Mouse (Mus musculus): ENCODE data around the gene Rftn2.

The Rftn2 gene

GRCm38 (mm10) chr1:55171361-55172325 lies 54.9 kb downstream of the Rftn2 start:
- DNase-seq (ENCODE audit: low spot score in 2 of 2), result no peak

- no peak for DNase-seq (ENCODE audit: low spot score in 2 of 2)
Measured at GRCm38 (mm10) chr1:55168591-55168990, 58.0 kb downstream of the Rftn2 start.

DNA sequence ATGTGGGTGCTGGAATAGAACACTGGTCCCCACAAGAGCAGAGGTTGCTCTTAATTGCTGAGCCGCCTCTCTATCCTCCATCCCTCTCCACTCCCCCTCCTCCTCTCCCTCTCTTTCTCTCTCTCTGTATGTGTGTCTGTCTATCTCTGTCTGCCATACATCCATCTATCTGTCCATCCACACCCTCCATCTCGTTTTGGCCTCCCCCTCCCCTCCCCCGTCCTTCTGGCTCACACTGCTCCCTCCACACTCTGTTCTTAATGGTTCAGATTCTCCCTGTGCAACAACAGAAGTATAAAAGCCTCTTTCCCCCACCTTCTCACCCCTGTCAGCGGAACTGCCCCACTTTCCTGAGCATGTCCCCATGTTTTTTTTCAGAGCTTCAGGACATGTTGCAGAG lies 59.0 kb downstream of the Rftn2 start:
- DNase-seq (ENCODE audit: low spot score in 2 of 2), result no peak

GRCm38 (mm10) chr1:55164005-55164404 lies 62.6 kb downstream of the Rftn2 start:
- no peak for DNase-seq (ENCODE audit: low spot score in 2 of 2)

DNA sequence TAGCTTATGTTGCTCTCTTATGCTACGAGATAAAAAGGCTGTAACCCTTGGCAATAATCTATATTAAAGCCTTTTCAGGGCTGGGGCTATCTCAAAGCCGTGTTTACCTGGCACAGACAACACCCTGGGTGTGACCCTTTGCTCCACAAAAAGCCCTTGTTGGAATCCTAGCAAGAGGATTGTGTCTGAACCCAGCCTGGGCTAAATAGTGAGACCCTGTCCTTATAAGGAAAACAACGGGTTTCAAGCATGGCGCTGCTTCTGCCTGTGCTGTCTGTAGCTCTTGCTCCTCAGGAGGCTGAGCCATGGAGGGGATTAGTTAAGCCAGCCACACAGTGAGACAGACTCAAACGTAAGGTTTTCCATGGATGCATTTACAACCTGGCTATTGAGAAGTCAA lies 63.8 kb downstream of the Rftn2 start:
- no peak for DNase-seq (ENCODE audit: low spot score in 2 of 2)

DNA sequence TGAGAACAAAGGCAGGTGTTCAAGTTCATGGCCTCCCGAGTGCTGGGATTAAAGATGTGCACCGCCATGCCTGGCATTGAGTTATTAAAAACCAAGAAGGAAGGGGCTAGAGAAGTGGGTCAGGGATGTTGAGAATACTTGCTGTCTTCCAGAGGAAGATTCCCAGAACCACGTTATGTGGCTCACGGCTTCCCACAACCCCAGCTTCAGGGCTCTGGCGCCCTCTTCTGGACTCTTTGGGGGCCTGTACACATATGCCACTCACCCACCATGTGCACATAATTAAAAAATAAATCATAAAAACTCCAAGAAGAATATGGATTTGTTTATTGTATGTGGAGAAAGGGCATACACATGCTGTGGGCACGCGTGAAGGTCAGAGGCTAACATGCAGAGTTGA lies 64.7 kb downstream of the Rftn2 start:
- DNase-seq (ENCODE audit: low spot score in 2 of 2), result no peak

DNA sequence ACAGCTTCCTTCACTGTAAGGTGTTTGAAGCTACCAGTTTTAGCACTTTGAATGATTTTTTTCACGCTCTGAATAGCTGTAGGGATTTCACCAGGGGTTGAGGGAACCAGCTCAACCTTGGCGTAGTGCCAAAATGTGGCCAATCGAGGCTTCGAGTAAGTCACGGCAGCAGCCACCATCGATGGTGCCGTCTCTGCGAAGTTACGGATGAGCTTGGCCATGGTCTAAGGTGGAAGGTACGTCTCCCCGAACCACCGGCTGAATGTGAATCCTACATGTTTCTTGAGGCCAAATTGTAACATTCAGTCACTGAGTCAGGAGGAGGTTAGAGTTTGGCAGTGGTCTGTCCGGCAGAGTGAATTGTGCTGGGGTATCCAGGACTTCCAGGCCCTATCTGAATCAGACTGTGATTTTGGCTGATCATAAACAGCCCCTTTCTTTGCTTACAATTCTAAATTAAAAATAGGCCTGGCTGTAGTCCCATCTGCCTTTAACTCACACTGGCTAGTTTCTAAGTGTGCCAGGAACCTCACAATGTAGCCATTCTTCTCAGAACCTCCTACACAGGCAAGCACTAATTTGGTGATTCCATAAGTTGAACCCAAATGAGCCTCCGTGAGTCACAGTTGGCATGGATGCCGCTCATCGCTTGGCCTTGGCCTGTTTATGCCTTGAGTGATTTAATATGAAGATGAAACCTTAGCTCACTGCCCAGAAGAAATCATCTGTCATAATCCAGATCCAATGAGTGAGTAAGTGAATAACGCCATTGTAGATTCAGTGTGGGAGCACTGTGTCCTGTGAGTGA lies 65.5 kb downstream of the Rftn2 start:
- peak in 1 of 2 experiments; percentile 20 for DNase-seq (ENCODE audit: low spot score in 2 of 2)

- DNase-seq (ENCODE audit: low spot score in 2 of 2), result no peak
Measured at GRCm38 (mm10) chr1:55160218-55160617, 66.4 kb downstream of the Rftn2 start.

DNA sequence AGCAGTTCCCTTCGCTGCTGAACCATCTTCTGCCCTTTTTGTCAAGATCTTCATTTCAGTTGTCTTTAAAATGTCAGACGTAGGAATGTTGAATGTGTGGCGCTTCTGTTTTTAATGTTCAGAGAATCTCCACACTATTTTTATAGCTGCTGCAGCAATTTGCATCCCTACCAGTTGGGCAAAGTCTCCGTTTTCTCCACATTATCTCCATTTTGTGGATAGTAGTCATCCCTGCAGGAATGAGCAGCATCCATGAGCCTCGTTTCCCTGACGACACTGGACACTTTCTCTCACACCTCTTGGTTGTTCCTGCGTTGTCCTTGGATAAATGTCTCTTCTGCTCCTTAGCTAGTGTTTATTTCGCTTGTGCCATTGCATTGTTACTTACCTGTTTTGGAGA lies 67.8 kb downstream of the Rftn2 start:
- no peak for DNase-seq (ENCODE audit: low spot score in 2 of 2)

- no peak for DNase-seq (ENCODE audit: low spot score in 2 of 2)
Measured at GRCm38 (mm10) chr1:55158211-55158610, 68.4 kb downstream of the Rftn2 start.

DNA sequence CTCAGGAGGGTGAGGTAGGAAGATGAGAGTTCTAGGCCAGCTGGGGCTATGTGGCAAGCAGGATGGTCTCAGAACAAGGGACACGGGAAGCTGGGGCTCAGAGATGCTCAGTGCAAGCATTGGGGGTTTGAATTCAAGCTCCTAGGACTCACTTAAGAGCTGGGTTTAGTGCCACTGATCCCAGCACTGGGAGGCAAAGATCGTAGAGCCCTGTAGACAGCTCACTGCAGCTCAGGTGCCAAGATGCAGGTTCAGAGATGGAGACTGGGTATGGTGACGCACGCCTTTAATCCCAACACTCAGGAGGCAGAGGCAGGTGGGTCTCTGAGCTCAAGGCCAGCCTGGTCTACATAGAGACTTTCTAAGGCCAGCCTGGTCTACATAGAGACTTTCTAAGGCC lies 69.3 kb downstream of the Rftn2 start:
- DNase-seq (ENCODE audit: low spot score in 2 of 2), result no peak

DNA sequence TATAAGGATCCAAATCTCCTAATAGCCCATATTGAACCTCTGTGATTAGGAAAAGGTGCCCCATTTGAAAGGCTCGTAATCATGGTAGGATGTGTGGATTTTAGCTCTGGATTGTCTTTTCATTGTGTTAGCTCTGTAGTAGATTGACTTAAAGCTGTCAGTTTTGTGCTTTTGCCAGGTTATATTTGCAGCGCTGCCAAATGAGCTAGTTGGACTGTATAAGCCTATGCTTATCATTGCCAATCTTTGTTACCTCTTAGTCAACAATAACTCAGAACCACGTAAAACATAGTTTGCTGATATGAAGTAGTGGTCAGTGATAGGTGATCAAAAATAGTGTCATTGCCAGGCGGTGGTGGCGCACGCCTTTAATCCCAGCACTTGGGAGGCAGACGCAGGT lies 81.0 kb downstream of the Rftn2 start:
- no peak for DNase-seq (ENCODE audit: low spot score in 2 of 2)

- DNase-seq (ENCODE audit: low spot score in 2 of 2), result no peak
Measured at GRCm38 (mm10) chr1:55144338-55144737, 82.2 kb downstream of the Rftn2 start.

DNA sequence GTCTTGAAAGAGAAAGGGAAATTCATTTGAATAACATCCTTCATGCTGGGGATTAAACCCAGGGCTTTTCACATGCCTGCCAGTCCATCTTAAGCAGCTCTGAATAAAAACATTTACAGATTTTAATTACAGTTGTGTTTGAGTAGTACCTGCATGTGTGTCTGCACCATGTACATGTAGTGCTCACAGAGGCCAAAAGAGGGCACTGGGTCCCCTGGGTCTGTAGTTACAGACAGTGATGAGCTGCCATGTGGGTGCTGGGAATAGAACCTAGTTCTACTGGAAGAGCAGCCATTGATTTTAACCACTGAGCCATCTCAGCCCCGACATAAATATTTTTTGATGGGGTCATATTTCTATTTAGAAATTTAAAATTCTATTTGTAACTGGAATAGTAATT lies 90.7 kb downstream of the Rftn2 start:
- DNase-seq (ENCODE audit: low spot score in 2 of 2), result no peak

DNA sequence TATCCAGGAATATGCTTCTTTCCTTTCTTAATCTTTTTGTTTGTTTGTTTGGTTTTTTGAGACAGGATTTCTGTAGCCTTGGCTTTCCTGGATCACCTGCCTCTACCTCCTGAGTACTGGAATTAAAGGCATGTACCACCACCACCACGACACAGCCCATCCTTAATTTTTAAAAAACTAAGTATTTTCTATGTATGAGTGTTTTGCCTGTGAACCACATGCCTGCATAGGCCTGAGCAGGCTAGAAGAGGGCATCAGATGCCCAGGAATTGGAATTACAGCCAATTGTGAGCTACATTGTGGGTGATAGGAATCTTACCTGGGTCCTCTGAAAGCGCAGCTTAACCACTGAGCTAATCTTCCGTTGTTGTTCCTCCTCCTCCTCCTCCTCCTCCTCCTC lies 92.3 kb downstream of the Rftn2 start:
- no peak for DNase-seq (ENCODE audit: low spot score in 2 of 2)

GRCm38 (mm10) chr1:55133173-55133572 lies 93.4 kb downstream of the Rftn2 start:
- no peak for DNase-seq (ENCODE audit: low spot score in 2 of 2)

- DNase-seq (ENCODE audit: low spot score in 2 of 2), result no peak
Measured at GRCm38 (mm10) chr1:55132308-55132707, 94.3 kb downstream of the Rftn2 start.

- no peak for DNase-seq (ENCODE audit: low spot score in 2 of 2)
Measured at GRCm38 (mm10) chr1:55131424-55132014, 95.1 kb downstream of the Rftn2 start.

- peak; percentile 86 to 90 for DNase-seq (ENCODE audit: low spot score in 2 of 2)
Measured at GRCm38 (mm10) chr1:55130943-55131401, 95.6 kb downstream of the Rftn2 start, which contains the start of gene Mob4. TSS of gene Mob4 (plus strand) at chr1:55131231.

GRCm38 (mm10) chr1:55130190-55130916 lies 96.2 kb downstream of the Rftn2 start:
- no peak for DNase-seq (ENCODE audit: low spot score in 2 of 2)

- DNase-seq (ENCODE audit: low spot score in 2 of 2), result no peak
Measured at GRCm38 (mm10) chr1:55129716-55130115, 96.9 kb downstream of the Rftn2 start.
